ENCODE assay signal across 17 mouse cellular contexts in genomic region chr16:94164978-94165377, GRCm38 (mm10).
DNase-seq lines count a peak whose midpoint lies in the region; ATAC-seq and TF ChIP-seq lines count a peak whose summit lies in the region.
"Had no signal": no experiment of that assay in that cellular context is flagged by ENCODE, and none has a peak within 500 bp of the region (broad histone marks: within the 10 kb centered on the region; RNA-seq: fewer than 3 reads in every experiment).

No protein-coding gene starts in this region.

- peak overlapping the region; percentile 78 for H3K27ac ChIP-seq in heart, embryonic 10.5 days
- H3K27ac ChIP-seq in heart, adult 2 months, result no peak overlapping the region
- no peak overlapping the region for H3K27ac ChIP-seq in midbrain, embryonic 14.5 days (replicated peaks; ENCODE audit: low read depth, low read length)
- H3K27ac ChIP-seq in cerebellum, adult 2 months (ENCODE audit: insufficient read depth, low read length), result no peak overlapping the region
- H3K27ac ChIP-seq: limb, embryonic 15.5 days; lung, embryonic 15.5 days had no signal

- no peaks in the 10 kb centered on the region; the same call in 1 of the 2 replicates for H3K27me3 ChIP-seq in heart, embryonic 10.5 days (ENCODE audit: insufficient read depth, poor library complexity, severe bottlenecking)
- H3K27me3 ChIP-seq in heart, adult 2 months (ENCODE audit: control insufficient read depth, insufficient read depth, low read length), result no peaks in the 10 kb centered on the region
- H3K27me3 ChIP-seq in midbrain, embryonic 14.5 days (ENCODE audit: control insufficient read depth, insufficient read depth, low read length), result peaks cover 51% of the 10 kb centered on the region
- H3K27me3 ChIP-seq in cerebellum, adult 2 months (ENCODE audit: control insufficient read depth, insufficient read depth, low read length), result no peaks in the 10 kb centered on the region
- H3K27me3 ChIP-seq: lung, embryonic 15.5 days had no signal

- no peak overlapping the region for H3K4me3 ChIP-seq in heart, embryonic 10.5 days
- H3K4me3 ChIP-seq in heart, adult 2 months, result no peak overlapping the region
- H3K4me3 ChIP-seq in midbrain, embryonic 14.5 days (replicated peaks; ENCODE audit: low read depth, low read length), result no peak overlapping the region
- no peak overlapping the region for H3K4me3 ChIP-seq in cerebellum, adult 2 months (replicated peaks; ENCODE audit: insufficient read depth, low read depth, low read length)
- H3K4me3 ChIP-seq: limb, embryonic 15.5 days; lung, embryonic 15.5 days had no signal

- TF ChIP-seq POLR2A in heart, adult 2 months (IDR thresholded peaks at IDR 0.05; ENCODE audit: insufficient read depth, low read depth, low read length), result no peak
- no peak for TF ChIP-seq POLR2A in cerebellum, adult 2 months (IDR thresholded peaks at IDR 0.05; ENCODE audit: borderline replicate concordance, insufficient read depth, low read length)

- WGBS in heart, embryonic 10.5 days, result 16% methylated on average over 5 of the region's 5 CpGs
- WGBS in heart, adult 2 months, result 20% methylated on average over 5 of the region's 5 CpGs
- 29% methylated on average over 5 of the region's 5 CpGs for WGBS in midbrain, embryonic 14.5 days
- WGBS in cerebellum, adult 2 months, result 52% methylated on average over 5 of the region's 5 CpGs

- intact Hi-C loops in heart, adult 2 months (cut with DNase I), result no loop called here

- ATAC-seq in common myeloid progenitor, adult 5-6 weeks (replicated peaks; ENCODE audit: low read depth, poor library complexity, severe bottlenecking), result peak; percentile 51; the same call in 1 of the 2 replicates
- ATAC-seq in hematopoietic stem cell, adult 5-6 weeks (replicated peaks in 1 of 2; ENCODE audit: insufficient read depth in 1 of 2, low FRiP score in 2 of 2, low TSS enrichment in 1 of 2, low read depth in 1 of 2, poor library complexity in 2 of 2, severe bottlenecking in 2 of 2), result peak; percentile 19 to 27; a peak in 2 of 4 replicates
- ATAC-seq in midbrain, embryonic 14.5 days (ENCODE audit: low FRiP score, low TSS enrichment), result no peak
- ATAC-seq in megakaryocyte progenitor cell, adult 5-6 weeks (replicated peaks; ENCODE audit: poor library complexity), result no peak; the same call in 1 of the 2 replicates
- ATAC-seq: activated CD4-positive, CD25-positive, alpha-beta regulatory T cell, adult 4 months had no signal

- H3K9ac ChIP-seq in heart, adult 2 months (ENCODE audit: low read depth, low read length), result no peak overlapping the region
- no peak overlapping the region for H3K9ac ChIP-seq in midbrain, embryonic 14.5 days (replicated peaks; ENCODE audit: low read length)
- H3K9ac ChIP-seq: limb, embryonic 15.5 days; lung, embryonic 15.5 days had no signal

- no peak overlapping the region for H3K4me2 ChIP-seq in midbrain, embryonic 14.5 days (ENCODE audit: low read length)
- H3K4me2 ChIP-seq: limb, embryonic 15.5 days; lung, embryonic 15.5 days had no signal

- no peaks in the 10 kb centered on the region for H3K36me3 ChIP-seq in heart, embryonic 10.5 days
- no peaks in the 10 kb centered on the region for H3K36me3 ChIP-seq in heart, adult 2 months (ENCODE audit: control insufficient read depth, insufficient read depth, low read length)
- no peaks in the 10 kb centered on the region for H3K36me3 ChIP-seq in midbrain, embryonic 14.5 days (ENCODE audit: control insufficient read depth, insufficient read depth, low read length)
- H3K36me3 ChIP-seq: G1E; limb, embryonic 15.5 days; lung, embryonic 15.5 days had no signal

- no peaks in the 10 kb centered on the region for H3K9me3 ChIP-seq in heart, embryonic 10.5 days
- H3K9me3 ChIP-seq in midbrain, embryonic 14.5 days (ENCODE audit: control insufficient read depth, low read length), result no peaks in the 10 kb centered on the region
- H3K9me3 ChIP-seq: G1E; limb, embryonic 15.5 days; lung, embryonic 15.5 days had no signal

- DNase-seq in heart, embryonic 10.5 days (ENCODE audit: low spot score), result no peak
- no peak for DNase-seq in heart, adult 2 months
- peak; percentile 61 for DNase-seq in midbrain, embryonic 14.5 days
- no peak for DNase-seq in cerebellum, adult 2 months
- no peak for DNase-seq in urinary bladder, postnatal 36 days (ENCODE audit: low spot score in 2 of 2)
- DNase-seq: B cell, adult 2 months; cerebellum, postnatal 25 days; gastrocnemius, postnatal 14 days; heart, postnatal 36 days; kidney, postnatal 14 days had no signal

- no peak for TF ChIP-seq CTCF in heart, adult 2 months (IDR thresholded peaks at IDR 0.05)
- TF ChIP-seq CTCF in cerebellum, adult 2 months (IDR thresholded peaks at IDR 0.05; ENCODE audit: borderline replicate concordance, insufficient read depth, low read depth, low read length), result no peak

- H3K4me1 ChIP-seq in heart, embryonic 10.5 days, result peaks cover 33% of the 10 kb centered on the region
- H3K4me1 ChIP-seq in heart, adult 2 months (ENCODE audit: control insufficient read depth, insufficient read depth, low read length), result peaks cover 1% of the 10 kb centered on the region; the same call in 1 of the 2 replicates
- H3K4me1 ChIP-seq in midbrain, embryonic 14.5 days (ENCODE audit: control insufficient read depth, insufficient read depth, low read length), result peaks cover 7% of the 10 kb centered on the region; the same call in 1 of the 2 replicates
- peaks cover 17% of the 10 kb centered on the region for H3K4me1 ChIP-seq in cerebellum, adult 2 months (ENCODE audit: control insufficient read depth, insufficient read depth, low read length)
- H3K4me1 ChIP-seq: lung, embryonic 15.5 days had no signal

- H3K79me2 ChIP-seq in heart, adult 2 months (replicated peaks; ENCODE audit: control insufficient read depth, insufficient read depth, low read length), result no peaks in the 10 kb centered on the region

- no peak for TF ChIP-seq EP300 in heart, adult 2 months (IDR thresholded peaks at IDR 0.05; ENCODE audit: insufficient read depth, low read depth, low read length)

Comparison
In these comparisons a context has a peak if more than half of its experiments do, and no peak if none do; other contexts are left out.
1. ATAC-seq: peak in common myeloid progenitor, adult 5-6 weeks (single experiment) and hematopoietic stem cell, adult 5-6 weeks (2 of 2); none in midbrain, embryonic 14.5 days (single experiment) and megakaryocyte progenitor cell, adult 5-6 weeks (single experiment).